Mouse (Mus musculus) heart, embryonic 13.5 days (tissue): Measurements from ENCODE around the gene Nav1. TPM values are rescaled to one million over a fixed set of nuclear protein-coding genes. Genes with fewer than 3 reads are reported as not detected.

Experiments used
- ATAC-seq: fragments of 200-750 bp; cut with Nextera tagmentation; 2 replicates; pipeline ENCODE4 v1.8.0; 2017; ENCODE audit warnings: moderate TSS enrichment; ENCODE audit not compliant: insufficient number of reproducible peaks, low FRiP score, low TSS enrichment; ENCODE audit errors: extremely low read depth
- H3K27ac ChIP-seq: fragments of 300-500 bp; sonication (generic); replicated peaks from 2 replicates; pipeline ENCODE4 v1.5.1; 2015; ENCODE audit warnings: moderate library complexity, mild to moderate bottlenecking, inconsistent platforms
- H3K27me3 ChIP-seq: fragments of 300-500 bp; sonication (generic); replicated peaks from 2 replicates; pipeline ENCODE4 v1.6.1; 2015; ENCODE audit warnings: mild to moderate bottlenecking, inconsistent platforms
- H3K36me3 ChIP-seq: fragments of 300-500 bp; sonication (generic); 2 replicates; pipeline ENCODE4 v1.6.1; 2015; ENCODE audit warnings: mild to moderate bottlenecking, inconsistent platforms
- H3K4me1 ChIP-seq: fragments of 300-500 bp; sonication (generic); 2 replicates; pipeline ENCODE4 v1.6.1; 2015; ENCODE audit warnings: inconsistent platforms
- H3K4me2 ChIP-seq: fragments of 300-500 bp; sonication (generic); 2 replicates; pipeline ENCODE4 v1.6.1; 2015; ENCODE audit warnings: inconsistent platforms, mild to moderate bottlenecking, moderate library complexity
- H3K4me3 ChIP-seq: fragments of 300-500 bp; sonication (generic); 2 replicates; pipeline ENCODE4 v1.5.1; 2015; ENCODE audit warnings: moderate library complexity, mild to moderate bottlenecking, inconsistent platforms
- H3K9ac ChIP-seq: fragments of 300-500 bp; sonication (generic); 2 replicates; pipeline ENCODE4 v1.6.1; 2015; ENCODE audit warnings: inconsistent platforms, mild to moderate bottlenecking, moderate library complexity
- H3K9me3 ChIP-seq: fragments of 300-500 bp; sonication (generic); 2 replicates; pipeline ENCODE4 v1.6.1; 2016; ENCODE audit warnings: inconsistent platforms
- WGBS: fragments of 180-500 bp; shearing (Covaris S2); methylation state at CpG from one replicate; pipeline ENCODE4 v1.1.7; 2015; ENCODE audit warnings: mixed read lengths; 5-methylcytosine and 5-hydroxymethylcytosine counted together
- polyA plus RNA-seq: library from polyadenylated mRNA; unstranded; fragments of >200 nt; fragmentation: Nextera tagmentation; extraction: Ambion mirVana; gene quantifications from 2 replicates; pipeline ENCODE4 v1.2.1, GENCODE M21; 2015

Nav1 gene
- polyA plus RNA-seq, 1 experiment from 2014 or later, result 25.6 TPM

- Histone ChIP-seq H3K27ac (no peak overlapping the region), H3K27me3 (no peaks in the 10 kb centered on the region), H3K4me1 (peaks cover 46% of the 10 kb centered on the region), H3K36me3 (peaks cover 46% of the 10 kb centered on the region), H3K4me3 (no peak overlapping the region), H3K9ac (no peak overlapping the region), H3K4me2 (no peak overlapping the region), H3K9me3 (no peaks in the 10 kb centered on the region)
- 75% methylated on average over 6 of the region's 6 CpGs for WGBS
- ATAC-seq, result no peak
These were observed 75.1 kb downstream of the Nav1 start for GRCm38 (mm10) chr1:135531981-135532380.

GRCm38 (mm10) chr1:135531081-135531480, 76.0 kb downstream of the Nav1 start:
- WGBS, result 55% methylated on average over 10 of the region's 10 CpGs
- peak overlapping the region; percentile 40 for H3K27ac ChIP-seq
- H3K36me3 ChIP-seq, result peaks cover 46% of the 10 kb centered on the region
- no peak overlapping the region for H3K9ac ChIP-seq
- peaks cover 39% of the 10 kb centered on the region for H3K4me1 ChIP-seq
- no peak overlapping the region for H3K4me2 ChIP-seq
- no peak overlapping the region for H3K4me3 ChIP-seq
- no peak for ATAC-seq
- H3K27me3 ChIP-seq, result no peaks in the 10 kb centered on the region
- H3K9me3 ChIP-seq, result no peaks in the 10 kb centered on the region

- H3K4me3 ChIP-seq, result no peak overlapping the region
- peak; percentile 73; the same call in 1 of the 2 replicates for ATAC-seq
- peaks cover 18% of the 10 kb centered on the region for H3K36me3 ChIP-seq
These were observed 82.6 kb downstream of the Nav1 start for GRCm38 (mm10) chr1:135524518-135524860.

GRCm38 (mm10) chr1:135523780-135524517, 83.1 kb downstream of the Nav1 start:
- Histone ChIP-seq H3K4me2 (peak overlapping the region; percentile 43), H3K9me3 (peaks cover 4% of the 10 kb centered on the region), H3K36me3 (peaks cover 12% of the 10 kb centered on the region), H3K27me3 (no peaks in the 10 kb centered on the region), H3K9ac (peak overlapping the region; percentile 1; the same call in 1 of the 2 replicates), H3K4me3 (no peak overlapping the region), H3K4me1 (peaks cover 46% of the 10 kb centered on the region), H3K27ac (peak overlapping the region; percentile 94)
- WGBS, result 27% methylated on average over 12 of the region's 12 CpGs
- peak; percentile 65; the same call in 1 of the 2 replicates for ATAC-seq

More at GRCm38 (mm10) chr1:135524518-135524860, 82.6 kb downstream of the Nav1 start:
- WGBS, result 7% methylated on average over 4 of the region's 4 CpGs
- Histone ChIP-seq H3K27ac (peak overlapping the region; percentile 94), H3K27me3 (no peaks in the 10 kb centered on the region), H3K9me3 (peaks cover 4% of the 10 kb centered on the region), H3K9ac (no peak overlapping the region), H3K4me2 (peak overlapping the region; percentile 43), H3K4me1 (peaks cover 43% of the 10 kb centered on the region)

GRCm38 (mm10) chr1:135523344-135523743, 83.8 kb downstream of the Nav1 start:
- no peak overlapping the region for H3K4me3 ChIP-seq
- WGBS, result 64% methylated on average over 2 of the region's 2 CpGs

GRCm38 (mm10) chr1:135520550-135521168, 86.4 kb downstream of the Nav1 start:
- peaks cover 68% of the 10 kb centered on the region for H3K4me1 ChIP-seq
- H3K4me3 ChIP-seq, result no peak overlapping the region
- H3K9ac ChIP-seq, result no peak overlapping the region
- no peaks in the 10 kb centered on the region for H3K36me3 ChIP-seq
- no peak for ATAC-seq
- H3K9me3 ChIP-seq, result peaks cover 4% of the 10 kb centered on the region
- WGBS, result 63% methylated on average over 13 of the region's 13 CpGs
- peak overlapping the region; percentile 40; the same call in 1 of the 2 replicates for H3K27ac ChIP-seq
- H3K27me3 ChIP-seq, result no peaks in the 10 kb centered on the region
- H3K4me2 ChIP-seq, result no peak overlapping the region

More at GRCm38 (mm10) chr1:135523344-135523743, 83.8 kb downstream of the Nav1 start:
- Histone ChIP-seq H3K36me3 (peaks cover 7% of the 10 kb centered on the region), H3K27me3 (no peaks in the 10 kb centered on the region), H3K4me2 (peak overlapping the region; percentile 43), H3K4me1 (peaks cover 52% of the 10 kb centered on the region), H3K9ac (peak overlapping the region; percentile 1; the same call in 1 of the 2 replicates), H3K27ac (peak overlapping the region; percentile 94), H3K9me3 (peaks cover 4% of the 10 kb centered on the region)
- peak; percentile 15; the same call in 1 of the 2 replicates for ATAC-seq

- 41% methylated on average over 5 of the region's 5 CpGs for WGBS
- Histone ChIP-seq H3K4me3 (no peak overlapping the region), H3K4me2 (no peak overlapping the region), H3K27ac (no peak overlapping the region), H3K4me1 (peaks cover 70% of the 10 kb centered on the region), H3K27me3 (no peaks in the 10 kb centered on the region), H3K9ac (no peak overlapping the region), H3K9me3 (peaks cover 4% of the 10 kb centered on the region), H3K36me3 (no peaks in the 10 kb centered on the region)
- ATAC-seq, result no peak
These were observed 88.4 kb downstream of the Nav1 start for GRCm38 (mm10) chr1:135518661-135519060.

- H3K4me2 ChIP-seq, result no peak overlapping the region
- ATAC-seq, result no peak
- no peak overlapping the region for H3K4me3 ChIP-seq
- H3K4me1 ChIP-seq, result peaks cover 74% of the 10 kb centered on the region
- peaks cover 4% of the 10 kb centered on the region for H3K9me3 ChIP-seq
- no peak overlapping the region for H3K9ac ChIP-seq
- H3K27ac ChIP-seq, result 0 out of 2 replicates have a peak overlapping the region, but pooled peaks have one; percentile 16
- H3K36me3 ChIP-seq, result no peaks in the 10 kb centered on the region
- WGBS, result 86% methylated on average over 6 of the region's 6 CpGs
- H3K27me3 ChIP-seq, result no peaks in the 10 kb centered on the region
These were observed 89.6 kb downstream of the Nav1 start for GRCm38 (mm10) chr1:135517469-135517868.

GRCm38 (mm10) chr1:135516511-135517305, 90.4 kb downstream of the Nav1 start:
- no peak for ATAC-seq
- WGBS, result 62% methylated on average over 10 of the region's 10 CpGs
- Histone ChIP-seq H3K4me1 (peaks cover 82% of the 10 kb centered on the region), H3K9me3 (peaks cover 3% of the 10 kb centered on the region), H3K4me2 (no peak overlapping the region), H3K4me3 (no peak overlapping the region), H3K36me3 (no peaks in the 10 kb centered on the region), H3K9ac (no peak overlapping the region; the same call in 1 of the 2 replicates), H3K27ac (0 out of 2 replicates have a peak overlapping the region, but pooled peaks have one; percentile 16), H3K27me3 (no peaks in the 10 kb centered on the region)

- 78% methylated on average over 12 of the region's 12 CpGs for WGBS
- no peak for ATAC-seq
- Histone ChIP-seq H3K27ac (no peak overlapping the region), H3K27me3 (no peaks in the 10 kb centered on the region), H3K4me1 (peaks cover 86% of the 10 kb centered on the region), H3K9ac (no peak overlapping the region; the same call in 1 of the 2 replicates), H3K4me3 (no peak overlapping the region), H3K36me3 (no peaks in the 10 kb centered on the region), H3K4me2 (no peak overlapping the region), H3K9me3 (no peaks in the 10 kb centered on the region)
These were observed 91.4 kb downstream of the Nav1 start for GRCm38 (mm10) chr1:135515633-135516238.
